Mouse (Mus musculus) MEL (cell line): ENCODE measurements around the gene Spsb1. TPM values are rescaled to one million over a fixed set of nuclear protein-coding genes. Genes with fewer than 3 reads are reported as not detected.

ENCODE experiments used
- DNase-seq: peaks from one replicate; pipeline ENCODE4 v3.0.0; 2011; ENCODE audit warnings: low read depth, low spot score
- H3K27ac ChIP-seq: 2 replicates; pipeline ENCODE4 v1.5.1; 2012; ENCODE audit warnings: low read depth, mild to moderate bottlenecking, control low read depth, low read length, moderate library complexity; ENCODE audit not compliant: control insufficient read depth
- H3K27me3 ChIP-seq, 2 experiments: fragments of 150-350 bp in 1 of 2; sonication (generic) in 1 of 2; 2 replicates each; pipeline ENCODE4 v1.6.1; 2012; ENCODE audit warnings: low read length in 2 of 2, mild to moderate bottlenecking in 2 of 2, improper control_type of control experiment in 1 of 2, moderate library complexity in 1 of 2; ENCODE audit not compliant: insufficient read depth in 2 of 2, control insufficient read depth in 1 of 2
- H3K36me3 ChIP-seq, 2 experiments: 2 replicates each; pipeline ENCODE4 v1.6.1; 2012 to 2014; ENCODE audit warnings: low read length in 2 of 2, improper control_type of control experiment in 1 of 2, inconsistent platforms in 1 of 2, mild to moderate bottlenecking in 1 of 2; ENCODE audit not compliant: insufficient read depth in 2 of 2, control insufficient read depth in 1 of 2
- H3K4me1 ChIP-seq, 2 experiments: fragments of 150-350 bp in 1 of 2; sonication (generic) in 1 of 2; 2 replicates each; pipeline ENCODE4 v1.6.1; 2012; ENCODE audit warnings: low read length in 2 of 2, improper control_type of control experiment in 1 of 2, mild to moderate bottlenecking in 1 of 2; ENCODE audit not compliant: insufficient read depth in 2 of 2, control insufficient read depth in 1 of 2
- H3K4me3 ChIP-seq, 2 experiments: fragments of 150-350 bp in 1 of 2; sonication (generic) in 1 of 2; 2 replicates each; pipeline ENCODE4 v1.5.1; 2012; ENCODE audit warnings: low read depth in 2 of 2, low read length in 2 of 2, mild to moderate bottlenecking in 2 of 2, moderate library complexity in 2 of 2, control low read depth in 1 of 2, improper control_type of control experiment in 1 of 2; ENCODE audit not compliant: control insufficient read depth in 1 of 2, insufficient read depth in 1 of 2
- H3K79me2 ChIP-seq: 2 replicates; pipeline ENCODE4 v1.6.1; 2012; ENCODE audit warnings: mild to moderate bottlenecking, low read length, moderate library complexity; ENCODE audit not compliant: control insufficient read depth, poor library complexity, insufficient read depth
- H3K9ac ChIP-seq: 2 replicates; pipeline ENCODE4 v1.6.1; 2012; ENCODE audit warnings: low read depth, mild to moderate bottlenecking, control low read depth, low read length, moderate library complexity; ENCODE audit not compliant: control insufficient read depth, poor library complexity, severe bottlenecking
- H3K9me3 ChIP-seq: fragments of 150-350 bp; sonication (generic); replicated peaks from 2 replicates; pipeline ENCODE4 v1.6.1; 2012; ENCODE audit warnings: mild to moderate bottlenecking, low read length, improper control_type of control experiment, moderate library complexity; ENCODE audit not compliant: insufficient read depth
- BHLHE40 ChIP-seq: IDR thresholded peaks from 2 replicates; pipeline ENCODE4 v1.6.1; 2012; ENCODE audit warnings: low read depth, mild to moderate bottlenecking, inconsistent platforms, low read length, improper control_type of control experiment, borderline replicate concordance
- CHD1 ChIP-seq: IDR thresholded peaks from 2 replicates; pipeline ENCODE4 v1.6.1; 2012; ENCODE audit warnings: low read depth, mild to moderate bottlenecking, inconsistent platforms, low read length, improper control_type of control experiment
- CHD2 ChIP-seq: IDR thresholded peaks from 2 replicates; pipeline ENCODE4 v1.6.1; 2011; ENCODE audit warnings: low read length, improper control_type of control experiment
- CTCF ChIP-seq, 3 experiments: IDR thresholded peaks in 2 of 3; conservative IDR thresholded peaks in 1 of 3; 2 replicates each; pipeline ENCODE4 v1.5.1; 2011 to 2012; ENCODE audit warnings: low read length in 3 of 3, low read depth in 2 of 3, mild to moderate bottlenecking in 2 of 3, improper control_type of control experiment in 1 of 3, inconsistent platforms in 1 of 3, mixed read lengths in 1 of 3, moderate library complexity in 1 of 3; ENCODE audit not compliant: control insufficient read depth in 1 of 3, insufficient read depth in 1 of 3, poor library complexity in 1 of 3, severe bottlenecking in 1 of 3
- E2F4 ChIP-seq: IDR thresholded peaks from 2 replicates; pipeline ENCODE4 v1.6.1; 2011; ENCODE audit warnings: low read depth, low read length, improper control_type of control experiment, borderline replicate concordance
- EP300 ChIP-seq, 2 experiments: IDR thresholded peaks; 2 replicates each; pipeline ENCODE4 v1.6.1; 2011; ENCODE audit warnings: improper control_type of control experiment in 2 of 2, low read length in 2 of 2, low read depth in 1 of 2, mild to moderate bottlenecking in 1 of 2
- GABPA ChIP-seq: IDR thresholded peaks from 2 replicates; pipeline ENCODE4 v1.6.1; 2012; ENCODE audit warnings: low read depth, mild to moderate bottlenecking, inconsistent platforms, low read length, improper control_type of control experiment, moderate library complexity
- MAFK ChIP-seq: IDR thresholded peaks from 2 replicates; pipeline ENCODE4 v1.6.1; 2011; ENCODE audit warnings: low read depth, mild to moderate bottlenecking, low read length, improper control_type of control experiment, borderline replicate concordance
- MAX ChIP-seq: IDR thresholded peaks from 2 replicates; pipeline ENCODE4 v1.6.1; 2011; ENCODE audit warnings: low read length, improper control_type of control experiment
- MAZ ChIP-seq: IDR thresholded peaks from 2 replicates; pipeline ENCODE4 v1.6.1; 2012; ENCODE audit warnings: low read depth, mild to moderate bottlenecking, inconsistent platforms, low read length, improper control_type of control experiment
- MEF2A ChIP-seq: IDR thresholded peaks from 2 replicates; pipeline ENCODE4 v1.6.1; 2014; ENCODE audit warnings: low read depth, mild to moderate bottlenecking, inconsistent platforms, low read length, improper control_type of control experiment; ENCODE audit not compliant: poor library complexity, insufficient replicate concordance, severe bottlenecking; ENCODE audit errors: extremely low read depth
- MYB ChIP-seq: IDR thresholded peaks from 2 replicates; pipeline ENCODE4 v1.6.1; 2011; ENCODE audit warnings: mild to moderate bottlenecking, low read depth, low read length, improper control_type of control experiment
- RAD21 ChIP-seq: IDR thresholded peaks from 2 replicates; pipeline ENCODE4 v1.6.1; 2011; ENCODE audit warnings: mild to moderate bottlenecking, low read depth, low read length, improper control_type of control experiment
- RCOR1 ChIP-seq: IDR thresholded peaks from 2 replicates; pipeline ENCODE4 v1.6.1; 2012; ENCODE audit warnings: low read depth, mild to moderate bottlenecking, inconsistent platforms, low read length, improper control_type of control experiment
- TAL1 ChIP-seq: IDR thresholded peaks from 2 replicates; pipeline ENCODE4 v1.6.1; 2012; ENCODE audit warnings: mild to moderate bottlenecking, inconsistent platforms, low read length, moderate library complexity, mixed read lengths
- TBP ChIP-seq: IDR thresholded peaks from 2 replicates; pipeline ENCODE4 v1.8.0; 2011; ENCODE audit warnings: low read depth, low read length, improper control_type of control experiment
- TCF12 ChIP-seq: IDR thresholded peaks from 2 replicates; pipeline ENCODE4 v1.6.1; 2014; ENCODE audit warnings: low read depth, mild to moderate bottlenecking, inconsistent platforms, low read length, improper control_type of control experiment, moderate library complexity
- UBTF ChIP-seq: IDR thresholded peaks from 2 replicates; pipeline ENCODE4 v1.6.1; 2012; ENCODE audit warnings: low read depth, mild to moderate bottlenecking, inconsistent platforms, low read length, improper control_type of control experiment, moderate library complexity, borderline replicate concordance; ENCODE audit not compliant: insufficient read depth
- ZC3H11A ChIP-seq: IDR thresholded peaks from 2 replicates; pipeline ENCODE4 v1.6.1; 2012; ENCODE audit warnings: low read depth, mild to moderate bottlenecking, inconsistent platforms, low read length, improper control_type of control experiment
- ZKSCAN1 ChIP-seq: IDR thresholded peaks from 2 replicates; pipeline ENCODE4 v1.6.1; 2012; ENCODE audit warnings: low read depth, mild to moderate bottlenecking, inconsistent platforms, low read length, improper control_type of control experiment, moderate library complexity
- ZMIZ1 ChIP-seq: IDR thresholded peaks from 2 replicates; pipeline ENCODE4 v1.6.1; 2012; ENCODE audit warnings: low read depth, mild to moderate bottlenecking, inconsistent platforms, low read length, improper control_type of control experiment, moderate library complexity
- polyA plus RNA-seq, 2 experiments: library from polyadenylated mRNA; stranded (reverse) in 1 of 2; unstranded in 1 of 2; fragments of >175 nt in 1 of 2; fragments of >200 nt in 1 of 2; gene quantifications; 2 replicates each; pipeline versions ENCODE4 v1.2.1 to v1.2.4; 2012; ENCODE audit warnings: low replicate concordance in 2 of 2, low read depth in 1 of 2; ENCODE audit not compliant: insufficient read length in 2 of 2, insufficient read depth in 1 of 2, missing spikeins in 1 of 2
- total RNA-seq: library from RNA; depleted of rRNA; stranded (reverse); fragments of 300-350 nt; gene quantifications from 2 replicates; pipeline ENCODE4 v1.2.3, GENCODE M21; 2012

Spsb1 gene
- total and polyA plus RNA-seq, 3 experiments, result 0.12 to 0.25 TPM; not detected in 1

GRCm38 (mm10) chr4:150003641-150004040 is 48.8 kb upstream of the Spsb1 start:
- peaks cover 0 to 19% of the 10 kb centered on the region in 2 experiments; a peak in 2 of 4 replicates for H3K36me3 ChIP-seq
- H3K27me3 ChIP-seq, result no peaks in the 10 kb centered on the region
- H3K9ac ChIP-seq, result no peak overlapping the region
- peaks cover 11% of the 10 kb centered on the region for H3K79me2 ChIP-seq
- no peak for DNase-seq
- no peak for TF ChIP-seq CHD2
- TF ChIP-seq MYB, result no peak
- TF ChIP-seq GABPA, result no peak
- no peak for TF ChIP-seq MAZ
- no peak for TF ChIP-seq CHD1
- no peak for TF ChIP-seq TCF12
- no peak for TF ChIP-seq BHLHE40
- no peak for TF ChIP-seq MAFK
- no peak for TF ChIP-seq E2F4
- no peak for TF ChIP-seq ZC3H11A
- TF ChIP-seq MEF2A, result no peak
- TF ChIP-seq ZKSCAN1, result no peak
- TF ChIP-seq CTCF (IDR thresholded peaks at IDR 0.05 in 2 of 3, conservative IDR thresholded peaks at IDR 0.05 in 1 of 3; ENCODE audit: control insufficient read depth in 1 of 3, insufficient read depth in 1 of 3, low read depth in 2 of 3, low read length in 3 of 3, poor library complexity in 1 of 3, severe bottlenecking in 1 of 3), result no peak
- TF ChIP-seq TBP, result no peak
- TF ChIP-seq TAL1, result no peak
- no peak for TF ChIP-seq RCOR1
- no peak for TF ChIP-seq ZMIZ1
- TF ChIP-seq EP300 (IDR thresholded peaks at IDR 0.05; ENCODE audit: low read depth in 1 of 2, low read length in 2 of 2), result no peak
- TF ChIP-seq UBTF, result no peak
- no peaks in the 10 kb centered on the region for H3K9me3 ChIP-seq
- peaks cover 6 to 27% of the 10 kb centered on the region in 2 experiments; a peak in 3 of 4 replicates for H3K4me1 ChIP-seq
- H3K4me3 ChIP-seq, result no peak overlapping the region
- no peak overlapping the region for H3K27ac ChIP-seq

- H3K36me3 ChIP-seq, result peaks cover 0 to 19% of the 10 kb centered on the region in 2 experiments; a peak in 2 of 4 replicates
- no peak overlapping the region for H3K4me3 ChIP-seq
- H3K4me1 ChIP-seq, result peaks cover 6 to 26% of the 10 kb centered on the region in 2 experiments; a peak in 3 of 4 replicates
- peaks cover 8% of the 10 kb centered on the region; the same call in 1 of the 2 replicates for H3K79me2 ChIP-seq
- H3K9me3 ChIP-seq, result no peaks in the 10 kb centered on the region
- no peak for TF ChIP-seq RCOR1
- TF ChIP-seq MAX, result no peak
- no peak for TF ChIP-seq RAD21
- H3K27ac ChIP-seq, result no peak overlapping the region
- no peak for DNase-seq
- no peak overlapping the region for H3K9ac ChIP-seq
- H3K27me3 ChIP-seq, result no peaks in the 10 kb centered on the region
These were observed 48.3 kb upstream of the Spsb1 start for GRCm38 (mm10) chr4:150003021-150003580.
